Mouse (Mus musculus) limb, embryonic 12.5 days (tissue): ENCODE results near the gene Spns2. TPM values are rescaled to one million over a fixed set of nuclear protein-coding genes. Genes with fewer than 3 reads are reported as not detected.

ENCODE experiments used
- ATAC-seq: fragments of 200-750 bp; cut with Nextera tagmentation; 2 replicates; pipeline ENCODE4 v1.8.0; 2017; ENCODE audit warnings: low read depth, moderate TSS enrichment; ENCODE audit not compliant: insufficient number of reproducible peaks, insufficient read depth, low FRiP score, low TSS enrichment
- H3K27ac ChIP-seq: fragments of 300-500 bp; sonication (generic); 2 replicates; pipeline ENCODE4 v1.5.1; 2016; ENCODE audit warnings: mild to moderate bottlenecking, moderate library complexity
- H3K27me3 ChIP-seq: fragments of 300-500 bp; sonication (generic); 2 replicates; pipeline ENCODE4 v1.6.1; 2016; ENCODE audit warnings: mild to moderate bottlenecking, moderate library complexity
- H3K36me3 ChIP-seq: fragments of 300-500 bp; sonication (generic); 2 replicates; pipeline ENCODE4 v1.6.1; 2016; ENCODE audit warnings: mild to moderate bottlenecking, moderate library complexity
- H3K4me1 ChIP-seq: fragments of 300-500 bp; sonication (generic); replicated peaks from 2 replicates; pipeline ENCODE4 v1.6.1; 2016
- H3K4me2 ChIP-seq: fragments of 300-500 bp; sonication (generic); 2 replicates; pipeline ENCODE4 v1.6.1; 2016; ENCODE audit warnings: mild to moderate bottlenecking, moderate library complexity
- H3K4me3 ChIP-seq: fragments of 300-500 bp; sonication (generic); replicated peaks from 2 replicates; pipeline ENCODE4 v1.5.1; 2016; ENCODE audit warnings: mild to moderate bottlenecking
- H3K9ac ChIP-seq: fragments of 300-500 bp; sonication (generic); replicated peaks from 2 replicates; pipeline ENCODE4 v1.6.1; 2016; ENCODE audit warnings: mild to moderate bottlenecking, moderate library complexity
- H3K9me3 ChIP-seq: fragments of 300-500 bp; sonication (generic); 2 replicates; pipeline ENCODE4 v1.6.1; 2016; ENCODE audit warnings: mild to moderate bottlenecking, moderate library complexity
- WGBS: fragments of 180-500 bp; shearing (Covaris S2); methylation state at CpG from one replicate; pipeline ENCODE4 v1.1.7; 2016; 5-methylcytosine and 5-hydroxymethylcytosine counted together
- polyA plus RNA-seq: library from polyadenylated mRNA; unstranded; fragments of >200 nt; fragmentation: Nextera tagmentation; extraction: Ambion mirVana; gene quantifications from 2 replicates; pipeline ENCODE4 v1.2.1, GENCODE M21; 2016

Spns2 gene
- polyA plus RNA-seq, 1 experiment from 2014 or later, result 2.1 TPM

DNA sequence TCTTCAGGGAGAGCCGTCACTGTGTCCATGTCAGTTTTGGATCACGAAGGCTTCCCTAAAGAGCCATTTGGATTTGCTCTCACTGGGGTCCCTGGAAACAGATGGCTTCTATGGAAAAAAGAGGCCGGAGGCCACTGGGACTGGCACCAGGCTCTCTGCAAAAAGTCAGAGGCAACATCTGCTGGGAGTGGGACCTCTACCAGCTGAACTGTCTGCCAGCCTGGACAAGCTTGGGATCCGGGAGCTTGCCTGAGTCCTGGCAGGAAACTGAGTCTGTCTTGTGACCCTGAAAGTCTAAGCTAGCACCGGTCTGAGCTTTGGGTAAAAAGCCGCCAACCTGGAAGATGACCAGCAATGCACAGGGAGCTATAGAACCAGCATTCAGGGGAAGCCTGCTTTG is 18.3 kb downstream of the Spns2 start:
- Histone ChIP-seq H3K4me1 (peaks cover 8% of the 10 kb centered on the region), H3K27me3 (no peaks in the 10 kb centered on the region), H3K9me3 (no peaks in the 10 kb centered on the region), H3K27ac (no peak overlapping the region), H3K9ac (no peak overlapping the region), H3K4me3 (no peak overlapping the region), H3K36me3 (no peaks in the 10 kb centered on the region), H3K4me2 (no peak overlapping the region)
- 87% methylated on average over 6 of the region's 6 CpGs for WGBS
- ATAC-seq, result no peak

DNA sequence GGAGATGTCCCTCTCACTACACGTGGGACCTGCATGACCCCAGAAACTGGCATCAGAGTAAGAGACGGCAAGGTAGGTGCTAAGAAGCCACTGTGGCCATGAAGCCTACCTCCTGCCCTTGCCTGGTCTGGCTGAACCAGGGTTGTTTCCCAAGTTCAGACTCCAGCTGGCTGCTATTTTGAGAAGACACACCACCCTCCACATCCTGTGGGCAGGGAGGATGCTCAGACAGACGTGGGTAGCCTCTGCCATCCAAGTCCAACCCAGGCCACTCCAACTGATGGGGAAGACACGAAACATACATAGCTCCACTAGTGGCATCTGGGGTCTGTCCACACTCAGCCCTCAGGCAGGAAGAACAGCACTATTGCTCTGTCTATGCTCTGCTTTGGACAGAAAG is 19.7 kb downstream of the Spns2 start:
- WGBS, result 58% methylated on average over 4 of the region's 4 CpGs
- ATAC-seq, result no peak
- Histone ChIP-seq H3K27ac (0 out of 2 replicates have a peak overlapping the region, but pooled peaks have one; percentile 7), H3K4me2 (no peak overlapping the region), H3K9ac (no peak overlapping the region), H3K4me1 (peaks cover 11% of the 10 kb centered on the region), H3K27me3 (no peaks in the 10 kb centered on the region), H3K4me3 (no peak overlapping the region), H3K36me3 (no peaks in the 10 kb centered on the region), H3K9me3 (no peaks in the 10 kb centered on the region)

DNA sequence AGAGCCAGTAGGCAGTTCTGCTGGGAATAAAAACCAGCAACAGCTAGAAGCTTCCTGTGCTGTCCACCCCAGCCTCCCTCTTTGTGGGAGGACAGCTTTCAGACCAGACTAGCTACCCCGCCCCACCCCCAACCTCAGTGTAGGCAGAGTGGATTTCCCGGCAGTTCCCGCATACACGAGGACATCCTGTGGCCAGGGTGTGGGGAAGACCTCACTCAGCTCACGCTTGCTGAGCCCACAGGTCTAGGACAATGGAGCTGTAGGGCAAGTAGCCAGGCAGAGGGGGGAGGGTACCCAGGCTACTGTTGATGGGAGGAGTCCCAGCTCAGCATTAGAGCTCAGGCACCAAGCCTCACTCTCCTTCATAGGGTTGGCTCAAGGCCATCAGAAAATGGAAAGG is 20.5 kb downstream of the Spns2 start:
- H3K27ac ChIP-seq, result no peak overlapping the region
- H3K36me3 ChIP-seq, result no peaks in the 10 kb centered on the region
- WGBS, result 43% methylated on average over 5 of the region's 5 CpGs
- ATAC-seq, result peak; percentile 52; the same call in 1 of the 2 replicates
- H3K9me3 ChIP-seq, result no peaks in the 10 kb centered on the region
- H3K27me3 ChIP-seq, result no peaks in the 10 kb centered on the region
- H3K4me3 ChIP-seq, result no peak overlapping the region
- no peak overlapping the region for H3K9ac ChIP-seq
- no peak overlapping the region for H3K4me2 ChIP-seq
- peaks cover 11% of the 10 kb centered on the region for H3K4me1 ChIP-seq

DNA sequence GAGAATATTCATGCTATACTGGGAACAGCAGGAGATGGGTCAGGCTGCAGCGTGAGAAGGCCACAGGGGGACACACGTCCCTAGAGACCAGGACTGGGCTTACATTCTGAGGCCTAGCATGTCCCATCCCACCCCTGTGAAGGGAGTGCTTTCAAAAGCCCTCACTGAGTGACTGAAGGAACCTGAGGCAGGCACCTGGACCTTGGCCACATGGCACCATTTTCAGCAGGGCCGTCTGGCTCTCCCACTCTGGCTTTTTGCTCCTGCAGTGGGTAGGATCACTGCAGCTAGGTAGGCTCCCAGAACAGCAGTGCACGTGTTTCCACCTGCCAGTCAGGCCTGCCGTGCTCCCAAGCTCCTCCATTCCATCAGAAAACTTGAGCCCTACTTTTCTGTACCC is 21.2 kb downstream of the Spns2 start:
- H3K9me3 ChIP-seq, result no peaks in the 10 kb centered on the region
- H3K27ac ChIP-seq, result no peak overlapping the region
- no peaks in the 10 kb centered on the region for H3K27me3 ChIP-seq
- H3K4me3 ChIP-seq, result no peak overlapping the region
- ATAC-seq, result no peak
- H3K9ac ChIP-seq, result no peak overlapping the region
- peaks cover 11% of the 10 kb centered on the region for H3K4me1 ChIP-seq
- no peaks in the 10 kb centered on the region for H3K36me3 ChIP-seq
- no peak overlapping the region for H3K4me2 ChIP-seq
- 67% methylated on average over 5 of the region's 5 CpGs for WGBS

DNA sequence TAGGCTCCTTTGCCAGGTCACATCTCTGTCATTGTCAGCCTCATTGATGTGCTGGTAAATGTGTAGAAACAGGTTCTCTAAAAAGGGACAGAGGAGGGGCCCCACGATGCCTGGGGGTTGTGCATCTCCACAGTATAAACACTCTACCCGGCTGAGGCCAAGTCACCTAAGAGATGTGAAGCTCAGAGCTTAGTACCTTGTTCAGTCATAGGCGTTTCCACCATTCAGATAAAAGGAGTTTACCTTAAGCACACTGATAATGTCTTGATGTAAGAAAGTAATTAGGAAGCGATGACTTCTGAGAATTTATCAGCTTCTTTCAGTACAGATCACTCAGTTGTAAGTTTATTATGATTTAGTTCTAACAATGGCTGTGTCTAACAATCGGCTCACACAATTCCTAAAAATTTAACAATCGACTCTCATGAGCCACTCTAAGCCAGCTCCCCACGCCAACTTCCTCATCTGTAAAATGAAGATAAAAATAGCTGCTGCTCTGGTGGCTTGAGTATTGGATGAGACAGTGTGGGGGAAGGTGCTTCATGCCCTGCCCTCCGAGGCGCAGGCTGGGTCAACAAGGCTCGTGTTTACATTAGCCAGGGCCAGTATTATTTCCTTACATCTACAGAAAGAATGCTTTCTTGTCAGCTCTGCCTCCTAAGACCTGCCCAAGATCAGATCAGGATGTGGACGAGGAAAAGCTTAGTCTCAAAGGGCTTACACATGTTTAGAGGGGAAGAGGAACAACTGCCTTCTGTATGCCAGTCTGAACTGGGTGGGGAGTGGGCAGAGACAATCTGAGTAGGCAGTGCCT is 22.8 kb downstream of the Spns2 start:
- H3K9ac ChIP-seq, result no peak overlapping the region
- H3K4me2 ChIP-seq, result no peak overlapping the region
- H3K27me3 ChIP-seq, result no peaks in the 10 kb centered on the region
- no peaks in the 10 kb centered on the region for H3K36me3 ChIP-seq
- ATAC-seq, result no peak
- H3K4me3 ChIP-seq, result no peak overlapping the region
- no peaks in the 10 kb centered on the region for H3K9me3 ChIP-seq
- peaks cover 11% of the 10 kb centered on the region for H3K4me1 ChIP-seq
- WGBS, result 58% methylated on average over 11 of the region's 11 CpGs
- H3K27ac ChIP-seq, result no peak overlapping the region

DNA sequence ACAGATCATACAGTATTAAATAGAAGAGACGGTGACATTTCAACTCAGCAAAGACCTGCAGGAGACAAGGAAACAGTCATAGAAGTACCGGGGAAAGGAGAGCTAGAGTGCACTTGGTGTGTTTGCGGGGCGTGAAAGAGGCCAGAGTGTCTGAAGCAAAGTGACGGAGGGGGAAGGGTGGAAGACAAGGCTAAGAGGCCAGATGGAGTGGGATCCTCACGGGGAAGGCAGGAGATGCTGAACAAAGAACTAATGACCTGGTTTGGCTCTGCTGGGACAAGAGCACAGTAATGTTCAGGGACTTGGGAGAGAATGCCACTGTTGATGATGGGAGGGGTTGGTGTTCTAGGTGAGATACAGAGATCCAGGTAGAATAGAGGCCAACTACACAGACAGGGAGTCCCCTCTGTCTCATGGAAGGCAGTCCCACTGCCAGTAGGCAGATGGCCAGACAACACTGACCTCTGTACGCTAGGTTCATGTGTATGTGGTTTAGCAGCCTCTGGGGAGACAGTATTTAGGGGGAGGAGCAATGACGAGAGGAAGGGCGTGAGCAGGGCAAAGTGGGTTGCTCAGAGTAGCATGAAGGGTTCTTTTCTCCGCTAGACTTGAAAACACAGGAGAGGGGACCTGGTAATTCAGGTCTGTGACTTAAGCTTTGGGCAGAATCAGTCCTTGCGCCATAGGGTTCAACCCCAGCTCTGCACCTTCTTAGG is 23.6 kb downstream of the Spns2 start:
- 67% methylated on average over 11 of the region's 11 CpGs for WGBS
- H3K9me3 ChIP-seq, result no peaks in the 10 kb centered on the region
- H3K27ac ChIP-seq, result no peak overlapping the region
- no peaks in the 10 kb centered on the region for H3K27me3 ChIP-seq
- H3K4me3 ChIP-seq, result no peak overlapping the region
- H3K36me3 ChIP-seq, result no peaks in the 10 kb centered on the region
- H3K4me1 ChIP-seq, result peaks cover 11% of the 10 kb centered on the region
- no peak overlapping the region for H3K9ac ChIP-seq
- no peak overlapping the region for H3K4me2 ChIP-seq
- no peak for ATAC-seq

DNA sequence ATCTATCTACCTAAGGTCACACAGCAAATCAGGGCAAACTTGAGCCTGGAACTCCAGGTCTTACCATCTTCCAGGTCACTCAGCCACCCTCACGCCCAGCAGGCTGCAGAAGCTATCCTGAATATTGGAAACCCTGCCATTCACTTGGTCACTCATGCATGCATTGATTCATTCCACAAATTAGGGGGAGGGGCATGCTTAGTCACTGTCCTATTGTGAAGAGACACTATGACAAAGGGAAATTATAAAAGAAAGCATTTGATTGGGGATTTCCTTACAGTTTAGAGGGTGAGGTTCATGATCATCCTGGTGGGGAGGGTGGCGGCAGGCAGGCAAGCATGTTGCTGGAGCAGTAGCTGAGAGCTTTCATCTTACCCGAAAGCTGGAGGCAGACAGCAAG is 24.9 kb downstream of the Spns2 start:
- Histone ChIP-seq H3K9me3 (no peaks in the 10 kb centered on the region), H3K4me3 (no peak overlapping the region), H3K36me3 (no peaks in the 10 kb centered on the region), H3K27ac (no peak overlapping the region), H3K4me1 (peaks cover 11% of the 10 kb centered on the region), H3K4me2 (no peak overlapping the region), H3K9ac (no peak overlapping the region), H3K27me3 (no peaks in the 10 kb centered on the region)
- 75% methylated on average over 3 of the region's 3 CpGs for whole genome bisulfite sequencing
- no peak for ATAC-seq

DNA sequence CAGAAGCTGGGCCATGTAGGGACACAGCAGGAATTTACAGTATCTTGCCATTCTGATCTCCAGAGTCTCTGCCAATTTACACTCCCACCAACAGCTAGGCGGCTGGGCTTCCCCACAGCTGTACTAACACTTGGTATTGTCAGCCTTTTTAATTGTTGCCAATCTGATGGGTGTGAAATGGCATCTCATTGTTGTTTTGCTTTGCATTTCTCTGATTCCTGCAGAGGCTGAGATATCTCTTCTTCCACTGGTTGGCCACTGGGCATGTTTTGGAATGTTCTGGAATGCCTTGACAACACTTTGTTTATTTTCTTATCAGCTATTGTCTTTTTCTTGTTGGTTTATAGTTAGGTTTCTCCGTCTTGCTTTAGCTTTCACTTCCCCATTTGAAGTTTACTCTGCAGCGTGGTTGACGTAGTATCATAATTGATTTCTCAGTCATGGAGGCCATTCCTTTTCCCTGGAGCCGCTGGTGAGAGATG is 28.2 kb downstream of the Spns2 start:
- no peaks in the 10 kb centered on the region for H3K27me3 ChIP-seq
- no peak overlapping the region for H3K4me3 ChIP-seq
- WGBS, result 64% methylated on average over 5 of the region's 5 CpGs
- no peak for ATAC-seq
- peaks cover 4% of the 10 kb centered on the region for H3K4me1 ChIP-seq
- no peak overlapping the region for H3K9ac ChIP-seq
- no peak overlapping the region for H3K4me2 ChIP-seq
- no peaks in the 10 kb centered on the region for H3K36me3 ChIP-seq
- no peak overlapping the region for H3K27ac ChIP-seq
- H3K9me3 ChIP-seq, result no peaks in the 10 kb centered on the region

DNA sequence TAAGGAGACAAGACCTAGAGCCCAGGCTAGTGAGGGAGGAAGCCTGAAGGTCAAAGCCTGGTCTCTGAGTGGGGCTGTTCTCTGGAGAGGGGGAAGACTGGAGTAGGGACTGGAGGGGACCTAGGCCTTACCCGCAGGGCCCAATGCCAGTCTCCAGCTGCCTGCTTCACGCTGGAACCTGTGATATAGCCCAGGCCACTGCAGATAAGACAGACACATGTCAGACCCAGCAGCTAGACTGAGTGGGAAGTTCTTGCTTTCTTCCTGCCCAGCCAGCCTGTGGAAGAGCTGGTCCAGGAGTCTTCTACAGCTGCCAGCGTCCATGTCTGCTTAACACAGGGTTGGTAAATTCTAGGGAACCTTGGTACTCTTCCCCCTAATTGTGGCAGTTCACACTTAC is 31.2 kb downstream of the Spns2 start:
- Histone ChIP-seq H3K4me3 (no peak overlapping the region), H3K27ac (no peak overlapping the region; the same call in 1 of the 2 replicates)
- WGBS, result 84% methylated on average over 3 of the region's 3 CpGs

DNA sequence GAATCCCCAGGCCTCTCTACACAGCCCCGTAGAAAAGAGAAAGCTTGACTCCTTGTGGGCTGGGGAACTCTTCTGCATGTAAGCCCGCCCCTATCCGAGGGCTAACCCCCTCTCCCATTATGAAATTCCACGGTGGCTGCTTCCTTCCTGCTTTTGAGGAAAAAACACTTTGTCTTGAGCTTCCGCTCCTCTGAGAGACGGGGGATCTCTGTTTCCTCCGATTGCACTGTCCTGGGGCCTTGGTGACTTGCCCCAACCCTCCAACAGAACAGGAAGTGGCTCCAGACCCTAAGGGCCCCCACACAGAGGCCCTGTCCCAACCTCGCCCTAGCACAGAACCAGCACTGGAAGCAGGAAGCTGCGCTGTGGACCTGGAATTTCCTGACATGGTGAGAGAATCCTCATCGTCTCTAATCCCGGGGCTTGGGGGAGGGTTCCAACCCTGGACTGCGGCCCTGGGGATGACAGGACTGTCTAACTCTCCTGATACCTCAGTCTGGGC is 31.7 kb downstream of the Spns2 start:
- H3K27ac ChIP-seq, result no peak overlapping the region
- no peaks in the 10 kb centered on the region for H3K9me3 ChIP-seq
- H3K27me3 ChIP-seq, result no peaks in the 10 kb centered on the region
- H3K36me3 ChIP-seq, result no peaks in the 10 kb centered on the region
- no peak overlapping the region for H3K4me3 ChIP-seq
- no peak overlapping the region for H3K4me2 ChIP-seq
- no peaks in the 10 kb centered on the region for H3K4me1 ChIP-seq
- no peak for ATAC-seq
- 70% methylated on average over 12 of the region's 12 CpGs for WGBS
- H3K9ac ChIP-seq, result no peak overlapping the region

More for the DNA sequence above, 31.2 kb downstream of the Spns2 start:
- Histone ChIP-seq H3K9me3 (no peaks in the 10 kb centered on the region), H3K9ac (no peak overlapping the region), H3K4me1 (no peaks in the 10 kb centered on the region), H3K36me3 (no peaks in the 10 kb centered on the region), H3K4me2 (no peak overlapping the region), H3K27me3 (no peaks in the 10 kb centered on the region)
- ATAC-seq, result no peak

DNA sequence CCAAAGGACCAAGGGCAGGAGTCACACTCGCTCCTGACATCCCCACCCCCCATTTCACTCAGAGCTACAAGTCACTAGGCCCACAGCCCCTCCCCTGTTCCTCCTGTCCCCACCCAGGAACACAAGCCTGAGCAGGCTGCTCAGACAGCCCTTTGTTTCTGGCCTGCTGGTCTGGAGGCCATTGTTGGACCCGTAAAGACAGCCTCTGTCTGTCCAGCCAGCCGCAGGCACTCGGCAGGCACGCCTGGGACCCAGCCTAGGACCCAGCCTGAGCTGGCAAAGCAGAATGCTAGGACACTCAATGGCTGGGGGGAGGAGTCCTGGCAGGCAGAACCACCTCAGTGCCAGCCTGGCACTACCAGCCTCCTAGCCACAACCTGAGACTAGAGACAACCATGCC is 34.0 kb downstream of the Spns2 start:
- 66% methylated on average over 5 of the region's 5 CpGs for WGBS
- Histone ChIP-seq H3K9ac (no peak overlapping the region), H3K27ac (no peak overlapping the region), H3K4me2 (no peak overlapping the region), H3K9me3 (no peaks in the 10 kb centered on the region), H3K36me3 (peaks cover 22% of the 10 kb centered on the region), H3K4me3 (no peak overlapping the region), H3K4me1 (no peaks in the 10 kb centered on the region), H3K27me3 (no peaks in the 10 kb centered on the region)
- ATAC-seq, result no peak
